Mouse (Mus musculus) neural tube, embryonic 15.5 days (tissue): ENCODE measurements at regions not wholly inside any gene's neighbourhood (a gene's known extent, or its start where the extent isn't known, plus 50 kb on each side); places are given as distances from the start of the nearest gene placed in this dataset.

Experiments used
- ATAC-seq: fragments of 200-750 bp; cut with Nextera tagmentation; 2 replicates; pipeline ENCODE4 v1.8.0; 2017; ENCODE audit warnings: mild to moderate bottlenecking, moderate TSS enrichment, moderate library complexity; ENCODE audit not compliant: low FRiP score
- H3K27ac ChIP-seq: fragments of 300-500 bp; sonication (generic); replicated peaks from 2 replicates; pipeline ENCODE4 v1.5.1; 2015; ENCODE audit warnings: mild to moderate bottlenecking, inconsistent platforms
- H3K27me3 ChIP-seq: fragments of 300-500 bp; sonication (generic); replicated peaks from 2 replicates; pipeline ENCODE4 v1.6.1; 2015; ENCODE audit warnings: inconsistent platforms
- H3K36me3 ChIP-seq: fragments of 300-500 bp; sonication (generic); 2 replicates; pipeline ENCODE4 v1.6.1; 2015; ENCODE audit warnings: inconsistent platforms
- H3K4me1 ChIP-seq: fragments of 300-500 bp; sonication (generic); 2 replicates; pipeline ENCODE4 v1.6.1; 2015; ENCODE audit warnings: inconsistent platforms
- H3K4me2 ChIP-seq: fragments of 300-500 bp; sonication (generic); 2 replicates; pipeline ENCODE4 v1.6.1; 2015; ENCODE audit warnings: inconsistent platforms, mild to moderate bottlenecking, moderate library complexity
- H3K4me3 ChIP-seq: fragments of 300-500 bp; sonication (generic); replicated peaks from 2 replicates; pipeline ENCODE4 v1.5.1; 2015; ENCODE audit warnings: mild to moderate bottlenecking, inconsistent platforms
- H3K9ac ChIP-seq: fragments of 300-500 bp; sonication (generic); replicated peaks from 2 replicates; pipeline ENCODE4 v1.6.1; 2015; ENCODE audit warnings: mild to moderate bottlenecking, inconsistent platforms
- H3K9me3 ChIP-seq: fragments of 300-500 bp; sonication (generic); replicated peaks from 2 replicates; pipeline ENCODE4 v1.6.1; 2016; ENCODE audit warnings: inconsistent platforms
- WGBS: fragments of 180-500 bp; shearing (Covaris S2); methylation state at CpG from one replicate; pipeline ENCODE4 v1.1.7; 2015; ENCODE audit warnings: mixed read lengths; 5-methylcytosine and 5-hydroxymethylcytosine counted together

- Histone ChIP-seq H3K4me1 (no peaks in the 10 kb centered on the region), H3K4me2 (no peak overlapping the region), H3K36me3 (no peaks in the 10 kb centered on the region), H3K27ac (no peak overlapping the region), H3K4me3 (no peak overlapping the region), H3K9me3 (no peaks in the 10 kb centered on the region), H3K27me3 (no peaks in the 10 kb centered on the region), H3K9ac (no peak overlapping the region)
- 89% methylated on average over 2 of the region's 2 CpGs for WGBS
- no peak for ATAC-seq
These were observed 80.1 kb downstream of the Anxa1 start for GRCm38 (mm10) chr19:20310653-20311052.

- no peak for ATAC-seq
- Histone ChIP-seq H3K4me1 (no peaks in the 10 kb centered on the region), H3K27me3 (no peaks in the 10 kb centered on the region), H3K4me2 (no peak overlapping the region), H3K4me3 (no peak overlapping the region), H3K36me3 (no peaks in the 10 kb centered on the region), H3K9ac (no peak overlapping the region), H3K9me3 (no peaks in the 10 kb centered on the region), H3K27ac (no peak overlapping the region)
- 44% methylated on average over 2 of the region's 2 CpGs for WGBS
These were observed 90.6 kb downstream of the Anxa1 start for GRCm38 (mm10) chr19:20300066-20300651.

- Histone ChIP-seq H3K27me3 (no peaks in the 10 kb centered on the region), H3K9me3 (no peaks in the 10 kb centered on the region)
These were observed 92.3 kb downstream of the Anxa1 start for GRCm38 (mm10) chr19:20298431-20298830.

GRCm38 (mm10) chr19:20285188-20285587 is 105.6 kb downstream of the Anxa1 start:
- 76% methylated on average over 4 of the region's 4 CpGs for WGBS
- Histone ChIP-seq H3K9me3 (no peaks in the 10 kb centered on the region), H3K36me3 (no peaks in the 10 kb centered on the region), H3K4me2 (no peak overlapping the region), H3K27me3 (no peaks in the 10 kb centered on the region), H3K4me1 (no peaks in the 10 kb centered on the region), H3K9ac (no peak overlapping the region), H3K27ac (no peak overlapping the region), H3K4me3 (no peak overlapping the region)
- no peak for ATAC-seq

More at GRCm38 (mm10) chr19:20298431-20298830, 92.3 kb downstream of the Anxa1 start:
- Histone ChIP-seq H3K4me2 (no peak overlapping the region), H3K4me1 (no peaks in the 10 kb centered on the region), H3K36me3 (no peaks in the 10 kb centered on the region), H3K27ac (no peak overlapping the region), H3K9ac (no peak overlapping the region), H3K4me3 (no peak overlapping the region)
- WGBS: 97% methylated on average over 2 of the region's 2 CpGs
- no peak for ATAC-seq

GRCm38 (mm10) chr19:20283105-20283504 is 107.6 kb downstream of the Anxa1 start:
- WGBS: 92% methylated on average over 2 of the region's 2 CpGs
- no peak for ATAC-seq
- no peaks in the 10 kb centered on the region for H3K36me3 ChIP-seq

GRCm38 (mm10) chr19:20261586-20261985 is 129.2 kb downstream of the Anxa1 start:
- H3K4me2 ChIP-seq: no peak overlapping the region
- no peaks in the 10 kb centered on the region for H3K27me3 ChIP-seq
- no peaks in the 10 kb centered on the region for H3K4me1 ChIP-seq
- 78% methylated on average over 2 of the region's 2 CpGs for WGBS
- no peak overlapping the region for H3K4me3 ChIP-seq
- H3K36me3 ChIP-seq: no peaks in the 10 kb centered on the region
- H3K9me3 ChIP-seq: no peaks in the 10 kb centered on the region
- H3K27ac ChIP-seq: no peak overlapping the region
- H3K9ac ChIP-seq: no peak overlapping the region
- ATAC-seq: no peak

More at GRCm38 (mm10) chr19:20283105-20283504, 107.6 kb downstream of the Anxa1 start:
- Histone ChIP-seq H3K27me3 (no peaks in the 10 kb centered on the region), H3K4me1 (no peaks in the 10 kb centered on the region), H3K9me3 (no peaks in the 10 kb centered on the region), H3K4me3 (no peak overlapping the region), H3K27ac (no peak overlapping the region), H3K9ac (no peak overlapping the region), H3K4me2 (no peak overlapping the region)

GRCm38 (mm10) chr19:20252151-20252550 is 138.6 kb downstream of the Anxa1 start:
- Histone ChIP-seq H3K36me3 (no peaks in the 10 kb centered on the region), H3K4me3 (no peak overlapping the region), H3K9ac (no peak overlapping the region), H3K4me2 (no peak overlapping the region), H3K9me3 (no peaks in the 10 kb centered on the region), H3K27me3 (no peaks in the 10 kb centered on the region), H3K27ac (no peak overlapping the region), H3K4me1 (no peaks in the 10 kb centered on the region)
- no peak for ATAC-seq
- 92% methylated on average over 2 of the region's 2 CpGs for WGBS

GRCm38 (mm10) chr19:20243817-20244216 is 146.9 kb downstream of the Anxa1 start:
- ATAC-seq: no peak; the same call in 1 of the 2 replicates
- H3K9me3 ChIP-seq: no peaks in the 10 kb centered on the region
- H3K27me3 ChIP-seq: no peaks in the 10 kb centered on the region
- H3K4me1 ChIP-seq: no peaks in the 10 kb centered on the region
- H3K4me2 ChIP-seq: no peak overlapping the region
- H3K27ac ChIP-seq: no peak overlapping the region
- no peaks in the 10 kb centered on the region for H3K36me3 ChIP-seq
- no peak overlapping the region for H3K4me3 ChIP-seq
- H3K9ac ChIP-seq: no peak overlapping the region
- WGBS: 41% methylated on average over 1 of the region's 1 CpGs

GRCm38 (mm10) chr19:20241266-20241665 is 149.5 kb downstream of the Anxa1 start:
- Histone ChIP-seq H3K4me2 (no peak overlapping the region), H3K27ac (no peak overlapping the region), H3K27me3 (no peaks in the 10 kb centered on the region), H3K9me3 (no peaks in the 10 kb centered on the region), H3K4me3 (no peak overlapping the region), H3K36me3 (no peaks in the 10 kb centered on the region), H3K9ac (no peak overlapping the region), H3K4me1 (no peaks in the 10 kb centered on the region)
- WGBS: 70% methylated on average over 6 of the region's 6 CpGs
- no peak for ATAC-seq

GRCm38 (mm10) chr19:20240471-20240870 is 150.3 kb downstream of the Anxa1 start:
- H3K9ac ChIP-seq: no peak overlapping the region
- H3K4me3 ChIP-seq: no peak overlapping the region
- H3K27me3 ChIP-seq: no peaks in the 10 kb centered on the region
- no peaks in the 10 kb centered on the region for H3K9me3 ChIP-seq
- H3K27ac ChIP-seq: no peak overlapping the region
- WGBS: 38% methylated on average over 1 of the region's 1 CpGs
- no peak overlapping the region for H3K4me2 ChIP-seq
- no peaks in the 10 kb centered on the region for H3K4me1 ChIP-seq
- no peaks in the 10 kb centered on the region for H3K36me3 ChIP-seq
- ATAC-seq: no peak

- no peak for ATAC-seq
- Histone ChIP-seq H3K36me3 (no peaks in the 10 kb centered on the region), H3K27ac (no peak overlapping the region), H3K4me1 (no peaks in the 10 kb centered on the region), H3K9me3 (no peaks in the 10 kb centered on the region), H3K27me3 (no peaks in the 10 kb centered on the region), H3K4me3 (no peak overlapping the region), H3K9ac (no peak overlapping the region), H3K4me2 (no peak overlapping the region)
- WGBS: 41% methylated on average over 3 of the region's 3 CpGs
These were observed 151.3 kb downstream of the Anxa1 start for GRCm38 (mm10) chr19:20239396-20239795.

- 84% methylated on average over 7 of the region's 7 CpGs for WGBS
- no peaks in the 10 kb centered on the region for H3K36me3 ChIP-seq
- no peak for ATAC-seq
- H3K4me3 ChIP-seq: no peak overlapping the region
- no peaks in the 10 kb centered on the region for H3K4me1 ChIP-seq
- no peaks in the 10 kb centered on the region for H3K9me3 ChIP-seq
- H3K9ac ChIP-seq: no peak overlapping the region
- no peaks in the 10 kb centered on the region for H3K27me3 ChIP-seq
- no peak overlapping the region for H3K27ac ChIP-seq
- H3K4me2 ChIP-seq: no peak overlapping the region
These were observed 164.0 kb downstream of the Anxa1 start for GRCm38 (mm10) chr19:20226756-20227155.

- Histone ChIP-seq H3K4me3 (no peak overlapping the region), H3K9me3 (no peaks in the 10 kb centered on the region), H3K4me1 (no peaks in the 10 kb centered on the region), H3K27me3 (no peaks in the 10 kb centered on the region), H3K4me2 (no peak overlapping the region), H3K27ac (no peak overlapping the region), H3K36me3 (no peaks in the 10 kb centered on the region), H3K9ac (no peak overlapping the region)
- ATAC-seq: no peak
These were observed 173.4 kb downstream of the Anxa1 start for GRCm38 (mm10) chr19:20217389-20217788.
